Mouse (Mus musculus) kidney, embryonic 16.5 days (tissue): ENCODE data around the gene Igsf23. TPM values are rescaled to one million over a fixed set of nuclear protein-coding genes. Genes with fewer than 3 reads are reported as not detected.

Experiments used
- ATAC-seq: fragments of 200-750 bp; cut with Nextera tagmentation; 2 replicates; pipeline ENCODE4 v1.8.0; 2017; ENCODE audit warnings: moderate TSS enrichment; ENCODE audit not compliant: low FRiP score, low TSS enrichment
- H3K27ac ChIP-seq: fragments of 300-500 bp; sonication (generic); 2 replicates; pipeline ENCODE4 v1.5.1; 2014; ENCODE audit warnings: low read length
- H3K27me3 ChIP-seq: fragments of 300-500 bp; sonication (generic); 2 replicates; pipeline ENCODE4 v1.6.1; 2014; ENCODE audit warnings: low read length, control low read depth, mixed read lengths; ENCODE audit not compliant: insufficient read depth
- H3K36me3 ChIP-seq: fragments of 300-500 bp; sonication (generic); 2 replicates; pipeline ENCODE4 v1.6.1; 2014; ENCODE audit warnings: low read length, control low read depth, mixed read lengths; ENCODE audit not compliant: insufficient read depth
- H3K4me1 ChIP-seq: fragments of 300-500 bp; sonication (generic); 2 replicates; pipeline ENCODE4 v1.6.1; 2014; ENCODE audit warnings: low read length, control low read depth, mixed read lengths; ENCODE audit not compliant: insufficient read depth
- H3K4me2 ChIP-seq: fragments of 300-500 bp; sonication (generic); replicated peaks from 2 replicates; pipeline ENCODE4 v1.6.1; 2014; ENCODE audit warnings: low read depth, low read length
- H3K4me3 ChIP-seq: fragments of 300-500 bp; sonication (generic); 2 replicates; pipeline ENCODE4 v1.5.1; 2014; ENCODE audit warnings: mild to moderate bottlenecking, low read length
- H3K9ac ChIP-seq: fragments of 300-500 bp; sonication (generic); replicated peaks from 2 replicates; pipeline ENCODE4 v1.6.1; 2014; ENCODE audit warnings: low read length
- H3K9me3 ChIP-seq: fragments of 300-500 bp; sonication (generic); 2 replicates; pipeline ENCODE4 v1.6.1; 2016; ENCODE audit warnings: low read length, control low read depth
- WGBS: fragments of 180-500 bp; shearing (Covaris S2); extraction: QIAGEN DNeasy Blood & Tissue Kit; methylation state at CpG from one replicate; pipeline ENCODE4 v1.1.7; 2014; 5-methylcytosine and 5-hydroxymethylcytosine counted together
- polyA plus RNA-seq: library from polyadenylated mRNA; unstranded; fragments of >200 nt; fragmentation: Nextera tagmentation; extraction: Ambion mirVana; gene quantifications from 2 replicates; pipeline ENCODE4 v1.2.1, GENCODE M21; 2015

The Igsf23 gene
- polyA plus RNA-seq, 1 experiment from 2014 or later: 0.21 TPM

- 8% methylated on average over 10 of the region's 15 CpGs for WGBS
- Histone ChIP-seq H3K27ac (no peak overlapping the region), H3K4me3 (no peak overlapping the region), H3K4me2 (no peak overlapping the region), H3K4me1 (0 out of 2 replicates have a peak, but pooled peaks cover 6% of the 10 kb centered on the region), H3K9me3 (no peaks in the 10 kb centered on the region), H3K9ac (no peak overlapping the region), H3K36me3 (no peaks in the 10 kb centered on the region), H3K27me3 (no peaks in the 10 kb centered on the region)
- no peak for ATAC-seq
Measured at GRCm38 (mm10) chr7:19923797-19924196, 26.8 kb downstream of the Igsf23 start.

DNA sequence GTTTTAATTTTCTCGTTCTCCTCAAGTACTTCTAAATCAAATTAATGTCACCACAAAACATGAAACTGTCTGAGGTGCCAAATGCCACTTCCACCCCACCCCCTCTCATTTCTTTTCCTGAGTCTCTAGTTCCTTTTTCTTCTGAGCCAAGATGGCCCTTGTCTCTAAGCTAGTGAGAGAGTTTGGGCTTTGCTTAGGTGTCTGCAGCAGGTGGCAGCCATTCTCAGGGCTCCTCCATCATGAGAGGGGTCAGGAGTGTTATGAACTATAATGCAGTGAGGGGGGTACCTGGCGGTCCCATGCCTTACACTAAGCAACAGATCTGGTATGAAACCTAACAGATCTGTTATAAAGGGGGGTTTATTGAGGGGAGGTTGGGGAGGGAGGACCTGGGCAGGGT, 27.2 kb downstream of the Igsf23 start:
- WGBS: 31% methylated on average over 2 of the region's 2 CpGs
- Histone ChIP-seq H3K9me3 (no peaks in the 10 kb centered on the region), H3K27me3 (no peaks in the 10 kb centered on the region), H3K36me3 (no peaks in the 10 kb centered on the region), H3K9ac (no peak overlapping the region), H3K4me1 (0 out of 2 replicates have a peak, but pooled peaks cover 6% of the 10 kb centered on the region), H3K4me3 (no peak overlapping the region), H3K4me2 (no peak overlapping the region), H3K27ac (no peak overlapping the region)
- no peak for ATAC-seq

- 1% methylated on average over 58 of the region's 60 CpGs for WGBS
- H3K4me1 ChIP-seq: 0 out of 2 replicates have a peak, but pooled peaks cover 6% of the 10 kb centered on the region
- peak within 1 kb of the TSS; percentile 75 for H3K4me3 ChIP-seq
- H3K27ac ChIP-seq: peak within 1 kb of the TSS; percentile 77
- H3K27me3 ChIP-seq: no peaks in the 10 kb centered on the region
- H3K36me3 ChIP-seq: peaks cover 15% of the 10 kb centered on the region; the same call in 1 of the 2 replicates
- peak; percentile 94 for ATAC-seq
- H3K4me2 ChIP-seq: peak within 1 kb of the TSS; percentile 69
- peak within 1 kb of the TSS; percentile 80 for H3K9ac ChIP-seq
- no peaks in the 10 kb centered on the region for H3K9me3 ChIP-seq
Measured at GRCm38 (mm10) chr7:19920506-19921261, 29.9 kb downstream of the Igsf23 start, which contains the start of gene Pvr. Pvr (minus strand) TSS chr7:19921160.

DNA sequence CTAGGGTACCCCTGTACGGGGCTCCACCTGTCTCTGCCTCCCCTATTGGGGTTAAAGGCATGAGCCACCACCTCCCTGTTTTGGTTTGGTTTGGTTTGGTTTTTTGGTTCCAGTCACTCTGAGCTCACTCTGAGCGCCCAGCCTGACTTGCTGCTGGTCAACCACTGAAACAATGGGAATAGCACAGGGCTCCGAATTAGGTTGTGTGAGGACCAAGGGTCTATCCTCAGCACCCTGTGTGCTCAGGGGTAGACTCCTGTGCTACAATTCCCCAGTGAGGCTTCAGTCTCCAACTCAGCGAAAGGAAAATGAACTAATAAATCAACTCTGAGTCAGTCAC, 30.4 kb downstream of the Igsf23 start:
- peaks cover 18% of the 10 kb centered on the region; the same call in 1 of the 2 replicates for H3K36me3 ChIP-seq
- peak overlapping the region; percentile 69 for H3K4me2 ChIP-seq
- H3K9me3 ChIP-seq: no peaks in the 10 kb centered on the region
- peak overlapping the region; percentile 80 for H3K9ac ChIP-seq
- H3K4me3 ChIP-seq: peak overlapping the region; percentile 75
- ATAC-seq: peak; percentile 66
- H3K27ac ChIP-seq: peak overlapping the region; percentile 77
- H3K4me1 ChIP-seq: 0 out of 2 replicates have a peak, but pooled peaks cover 6% of the 10 kb centered on the region
- 29% methylated on average over 4 of the region's 4 CpGs for WGBS
- H3K27me3 ChIP-seq: no peaks in the 10 kb centered on the region

DNA sequence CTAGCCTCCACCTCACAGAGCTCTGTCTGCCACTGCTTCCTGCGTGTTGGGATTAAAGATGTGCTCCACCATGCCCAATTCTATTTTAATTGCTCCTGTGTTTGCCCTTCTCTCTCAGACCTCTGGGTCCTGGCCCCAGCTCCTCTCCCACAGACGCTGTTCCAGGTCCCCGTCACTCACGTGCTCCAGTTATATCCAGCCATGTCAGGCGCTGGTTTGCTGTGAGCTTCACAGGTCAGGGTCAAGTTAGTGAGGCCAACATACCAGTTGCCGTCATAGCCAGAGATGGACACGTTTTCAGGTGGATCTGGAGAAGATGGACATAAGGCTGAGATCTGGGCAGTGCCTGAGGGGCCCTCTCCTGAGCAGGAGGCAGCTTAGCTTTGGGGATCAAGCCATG, 36.0 kb downstream of the Igsf23 start:
- Histone ChIP-seq H3K4me1 (no peaks in the 10 kb centered on the region), H3K4me3 (no peak overlapping the region), H3K27ac (no peak overlapping the region), H3K4me2 (no peak overlapping the region), H3K9me3 (no peaks in the 10 kb centered on the region), H3K36me3 (peaks cover 33% of the 10 kb centered on the region; the same call in 1 of the 2 replicates), H3K9ac (no peak overlapping the region), H3K27me3 (no peaks in the 10 kb centered on the region)
- no peak for ATAC-seq
- 91% methylated on average over 7 of the region's 7 CpGs for WGBS

DNA sequence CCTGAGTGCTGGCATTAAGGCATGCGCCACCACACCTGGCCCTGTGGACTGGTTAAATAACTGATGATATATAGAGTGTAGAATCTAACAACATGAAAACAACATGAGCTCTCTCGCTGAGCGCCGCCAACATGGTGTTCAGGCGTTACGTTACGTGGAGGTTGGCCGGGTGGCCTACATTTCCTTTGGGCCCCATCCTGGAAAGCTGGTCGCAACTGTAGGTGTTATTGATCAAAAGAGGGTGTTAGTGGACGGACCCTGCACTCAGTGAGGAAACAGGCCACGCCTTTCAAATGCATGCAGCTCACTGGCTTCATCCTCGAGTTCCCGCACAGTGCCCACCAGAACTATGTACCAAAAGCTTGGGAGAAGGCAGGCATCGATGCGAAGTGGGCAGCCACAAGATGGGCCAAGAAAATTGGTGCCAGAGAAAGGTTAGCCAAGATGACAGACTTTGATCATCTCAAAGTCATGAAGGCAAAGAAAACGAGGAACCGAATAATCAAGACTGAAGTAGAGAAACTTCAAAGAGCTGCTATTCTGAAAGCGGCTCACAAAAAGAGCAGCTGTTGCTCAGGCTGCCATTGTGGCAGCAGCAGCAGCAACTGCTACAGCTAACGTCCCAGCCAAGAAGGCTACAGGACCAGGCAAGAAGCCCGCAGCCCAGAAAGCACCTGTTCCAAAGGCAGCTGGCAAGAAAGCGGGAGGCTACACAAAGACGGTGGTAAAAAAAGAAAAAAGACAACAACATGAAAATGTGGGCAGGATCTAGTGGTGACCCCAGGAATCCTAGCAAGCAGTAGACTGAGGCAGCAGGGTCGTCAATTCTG, 38.6 kb downstream of the Igsf23 start:
- Histone ChIP-seq H3K27ac (no peak overlapping the region), H3K4me1 (no peaks in the 10 kb centered on the region), H3K4me3 (no peak overlapping the region), H3K4me2 (no peak overlapping the region), H3K9ac (no peak overlapping the region), H3K27me3 (no peaks in the 10 kb centered on the region), H3K9me3 (no peaks in the 10 kb centered on the region), H3K36me3 (peaks cover 44% of the 10 kb centered on the region)
- no peak for ATAC-seq
- 90% methylated on average over 23 of the region's 23 CpGs for WGBS

DNA sequence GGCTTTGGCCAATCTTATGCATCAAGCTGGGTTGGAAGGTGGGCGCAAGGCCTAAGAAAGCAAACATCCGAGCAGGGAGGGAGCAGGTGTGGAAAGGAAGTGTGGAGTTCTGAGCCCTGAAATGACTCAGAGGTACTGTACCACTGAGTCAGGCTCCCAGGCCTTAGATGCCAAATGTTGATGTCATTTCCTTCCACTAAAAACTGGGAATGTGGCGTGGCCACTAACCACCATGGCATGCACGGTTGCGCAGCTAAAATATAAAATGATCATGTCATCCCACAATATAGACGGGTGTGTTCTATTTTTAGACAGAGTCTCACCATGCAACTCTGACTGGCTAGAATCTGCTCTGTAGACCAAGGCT, 39.3 kb downstream of the Igsf23 start:
- H3K27ac ChIP-seq: no peak overlapping the region
- 84% methylated on average over 6 of the region's 6 CpGs for WGBS
- peaks cover 44% of the 10 kb centered on the region for H3K36me3 ChIP-seq
- H3K4me2 ChIP-seq: no peak overlapping the region
- H3K27me3 ChIP-seq: no peaks in the 10 kb centered on the region
- no peak overlapping the region for H3K4me3 ChIP-seq
- H3K9me3 ChIP-seq: 0 out of 2 replicates have a peak, but pooled peaks cover 3% of the 10 kb centered on the region
- H3K4me1 ChIP-seq: no peaks in the 10 kb centered on the region
- ATAC-seq: no peak; the same call in 1 of the 2 replicates
- H3K9ac ChIP-seq: no peak overlapping the region

DNA sequence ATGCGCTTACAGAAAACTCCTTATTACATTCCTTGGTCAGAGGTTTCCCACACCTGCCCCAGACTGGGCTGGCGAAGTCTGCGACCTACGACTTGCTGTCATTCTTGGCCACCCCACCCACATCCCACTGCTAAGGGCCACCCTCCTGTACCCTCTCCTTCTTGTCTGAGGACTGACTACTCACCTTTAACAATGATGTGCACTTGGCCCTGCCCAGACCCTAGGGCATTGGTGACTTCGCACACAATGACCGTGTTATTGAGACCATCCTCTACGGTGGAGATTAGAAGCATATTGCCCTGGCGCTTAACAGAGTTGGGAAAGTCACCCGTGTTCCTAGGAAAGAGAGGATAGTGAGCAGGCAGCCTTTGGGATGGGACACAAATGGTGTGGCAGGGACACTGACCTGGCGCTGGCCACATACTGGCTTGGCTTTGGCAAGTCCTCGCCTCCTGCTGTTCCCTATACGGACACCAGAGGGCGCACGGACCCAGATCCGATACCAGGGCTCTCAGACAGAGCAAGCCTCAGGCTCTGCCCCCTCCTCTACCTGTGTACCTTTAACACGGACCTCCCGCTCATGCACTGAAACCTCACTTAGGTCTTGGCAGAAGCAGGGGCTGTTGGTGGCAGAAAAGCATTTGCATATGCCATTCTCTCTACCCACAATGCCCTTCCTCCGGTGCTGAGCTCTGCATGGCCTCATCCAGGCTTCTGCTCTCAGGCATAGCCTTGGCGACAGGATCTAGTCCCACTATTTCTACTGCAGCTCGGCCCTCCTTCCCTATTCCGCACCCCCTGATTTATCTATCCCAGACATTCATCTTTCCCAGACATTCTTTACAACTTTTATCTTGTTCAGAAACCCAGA, 39.9 kb downstream of the Igsf23 start:
- WGBS: 49% methylated on average over 21 of the region's 21 CpGs
- peak; percentile 81 for ATAC-seq
- H3K9ac ChIP-seq: no peak overlapping the region
- H3K27ac ChIP-seq: no peak overlapping the region
- peaks cover 5% of the 10 kb centered on the region; the same call in 1 of the 2 replicates for H3K9me3 ChIP-seq
- H3K4me1 ChIP-seq: no peaks in the 10 kb centered on the region
- H3K36me3 ChIP-seq: peaks cover 41% of the 10 kb centered on the region
- no peak overlapping the region for H3K4me2 ChIP-seq
- no peaks in the 10 kb centered on the region for H3K27me3 ChIP-seq
- no peak overlapping the region for H3K4me3 ChIP-seq

- Histone ChIP-seq H3K27me3 (no peaks in the 10 kb centered on the region), H3K9me3 (no peaks in the 10 kb centered on the region; the same call in 1 of the 2 replicates), H3K4me3 (no peak overlapping the region), H3K4me2 (no peak overlapping the region), H3K27ac (no peak overlapping the region), H3K9ac (no peak overlapping the region), H3K4me1 (no peaks in the 10 kb centered on the region), H3K36me3 (no peaks in the 10 kb centered on the region)
- WGBS: 53% methylated on average over 8 of the region's 8 CpGs
- ATAC-seq: no peak
Measured at GRCm38 (mm10) chr7:19889881-19890280, 60.7 kb downstream of the Igsf23 start.
